Mouse (Mus musculus) cerebellum, adult 2 months (tissue): Measurements from ENCODE around the gene Dag1. TPM values are rescaled to one million over a fixed set of nuclear protein-coding genes. Genes with fewer than 3 reads are reported as not detected.

Source experiments
- DNase-seq, 2 experiments: peaks; one replicate each; pipeline ENCODE4 v3.0.0; 2021
- H3K27ac ChIP-seq: fragments of 200-500 bp; 2 replicates; pipeline ENCODE4 v1.5.1; 2012; ENCODE audit warnings: low read length, control low read depth, inconsistent platforms; ENCODE audit not compliant: insufficient read depth
- H3K27me3 ChIP-seq: fragments of 200-500 bp; 2 replicates; pipeline ENCODE4 v1.6.1; 2012; ENCODE audit warnings: inconsistent platforms, mild to moderate bottlenecking, low read length, moderate library complexity; ENCODE audit not compliant: control insufficient read depth, insufficient read depth
- H3K4me1 ChIP-seq: fragments of 200-500 bp; 2 replicates; pipeline ENCODE4 v1.6.1; 2011; ENCODE audit warnings: low read length; ENCODE audit not compliant: control insufficient read depth, insufficient read depth
- H3K4me3 ChIP-seq: fragments of 200-500 bp; replicated peaks from 2 replicates; pipeline ENCODE3; 2011; ENCODE audit warnings: mild to moderate bottlenecking, low read depth, low read length, control low read depth; ENCODE audit not compliant: insufficient read depth
- CTCF ChIP-seq: fragments of 200-500 bp; IDR thresholded peaks from 2 replicates; pipeline ENCODE4 v1.5.1; 2011; ENCODE audit warnings: low read depth, mild to moderate bottlenecking, control low read depth, low read length, moderate library complexity, borderline replicate concordance; ENCODE audit not compliant: insufficient read depth
- POLR2A ChIP-seq: fragments of 200-500 bp; IDR thresholded peaks from 2 replicates; pipeline ENCODE4 v1.6.1; 2011; ENCODE audit warnings: low read length, control low read depth, borderline replicate concordance; ENCODE audit not compliant: insufficient read depth
- WGBS: fragments of 180-500 bp; shearing (Covaris S2); methylation state at CpG from one replicate; pipeline ENCODE4 v1.1.7; 2018; 5-methylcytosine and 5-hydroxymethylcytosine counted together
- polyA plus RNA-seq: library from polyadenylated mRNA; depleted of rRNA; stranded (reverse); fragments of >200 nt; gene quantifications from 2 replicates; pipeline ENCODE4 v1.2.3, GENCODE M21; 2012; rRNA removed

Gene Dag1
- polyA plus RNA-seq, 1 experiment = 33.8 TPM

DNA sequence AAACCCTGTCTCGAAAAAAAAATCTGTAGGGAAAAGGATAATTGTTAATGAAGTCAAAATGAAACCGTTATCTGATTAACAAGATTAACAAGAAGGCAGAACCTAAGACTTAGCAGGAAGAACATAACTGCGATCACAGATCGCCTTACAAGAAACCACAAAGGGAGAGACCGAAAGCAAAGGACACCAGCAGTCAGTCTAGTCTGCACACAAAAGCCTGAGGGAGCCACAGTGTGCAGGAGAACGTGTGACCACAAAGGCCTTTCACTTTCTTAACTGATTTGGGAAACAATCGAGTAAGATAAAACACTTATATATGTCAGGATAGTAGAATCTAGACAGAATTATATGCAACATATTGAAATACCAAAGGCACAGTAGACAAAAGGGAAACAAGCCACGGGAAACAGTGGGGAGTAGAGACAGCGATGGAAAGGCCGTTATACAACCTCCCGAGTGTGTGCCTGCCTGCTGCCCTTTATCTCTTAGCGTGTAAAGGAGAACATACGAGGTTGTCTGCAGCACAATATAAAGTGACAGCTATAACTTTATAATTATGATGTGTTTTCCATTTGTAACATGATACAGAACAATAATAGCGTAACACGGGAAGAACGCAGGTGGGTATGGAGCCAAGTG is 100.0 kb downstream of the Dag1 start:
- peak in 1 of 2 experiments; percentile 38 for DNase-seq
- no peak overlapping the region for H3K4me3 ChIP-seq
- no peak for TF ChIP-seq CTCF
- no peak for TF ChIP-seq POLR2A
- no peaks in the 10 kb centered on the region for H3K27me3 ChIP-seq
- 31% methylated on average over 16 of the region's 16 CpGs for WGBS
- H3K27ac ChIP-seq = peak overlapping the region; percentile 29; the same call in 1 of the 2 replicates
- H3K4me1 ChIP-seq = peaks cover 18% of the 10 kb centered on the region

DNA sequence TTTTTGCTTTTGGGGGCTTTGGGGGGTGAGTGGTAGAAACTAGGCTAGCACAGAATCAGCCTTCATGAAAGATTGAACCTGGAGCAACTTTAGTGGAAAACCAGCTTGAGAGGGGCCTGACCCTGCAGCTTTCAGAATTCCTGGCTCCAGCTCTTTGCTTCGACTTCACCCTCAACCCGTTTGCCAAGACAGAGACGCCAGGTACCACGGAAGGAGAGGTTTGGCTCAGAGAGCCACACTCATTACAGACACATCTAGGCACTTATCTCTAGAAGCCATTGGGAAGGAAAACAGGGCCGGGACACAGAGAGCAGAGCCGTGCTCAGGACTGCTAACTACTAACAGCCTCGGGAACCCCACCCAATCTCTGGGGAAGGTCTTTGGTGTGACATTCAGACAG is 105.9 kb downstream of the Dag1 start:
- 7% methylated on average over 7 of the region's 7 CpGs for WGBS
- H3K27ac ChIP-seq = peak overlapping the region; percentile 88
- peaks cover 57% of the 10 kb centered on the region for H3K4me1 ChIP-seq
- peak; percentile 72 to 83 for DNase-seq
- H3K27me3 ChIP-seq = no peaks in the 10 kb centered on the region
- no peak overlapping the region for H3K4me3 ChIP-seq
- TF ChIP-seq POLR2A (no peak), CTCF (no peak)

DNA sequence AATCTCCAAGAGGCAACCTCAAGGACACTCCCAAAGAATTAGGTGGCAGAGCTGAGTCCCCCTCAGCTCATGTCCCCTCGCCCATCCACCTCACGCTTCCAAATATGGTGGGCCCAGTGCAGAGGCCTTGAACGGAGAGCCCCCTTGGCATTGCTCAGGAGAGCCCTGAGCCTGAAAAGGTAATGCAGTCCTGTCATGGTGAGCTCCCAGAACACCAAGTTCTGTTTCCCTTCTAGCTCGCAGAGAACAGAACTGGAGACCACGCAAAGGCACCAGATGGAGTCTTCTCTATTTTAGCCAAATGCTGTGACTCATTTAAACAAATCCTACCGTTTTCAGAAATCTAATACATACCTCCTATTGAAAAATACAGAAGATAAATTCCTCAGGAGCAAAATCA is 106.3 kb downstream of the Dag1 start:
- Histone ChIP-seq H3K4me1 (peaks cover 61% of the 10 kb centered on the region), H3K4me3 (no peak overlapping the region), H3K27me3 (no peaks in the 10 kb centered on the region), H3K27ac (peak overlapping the region; percentile 98)
- TF ChIP-seq CTCF = no peak
- peak; percentile 23; the same call in 1 of the 2 replicates for TF ChIP-seq POLR2A
- WGBS = 32% methylated on average over 6 of the region's 6 CpGs
- peak; percentile 73 to 85 for DNase-seq

DNA sequence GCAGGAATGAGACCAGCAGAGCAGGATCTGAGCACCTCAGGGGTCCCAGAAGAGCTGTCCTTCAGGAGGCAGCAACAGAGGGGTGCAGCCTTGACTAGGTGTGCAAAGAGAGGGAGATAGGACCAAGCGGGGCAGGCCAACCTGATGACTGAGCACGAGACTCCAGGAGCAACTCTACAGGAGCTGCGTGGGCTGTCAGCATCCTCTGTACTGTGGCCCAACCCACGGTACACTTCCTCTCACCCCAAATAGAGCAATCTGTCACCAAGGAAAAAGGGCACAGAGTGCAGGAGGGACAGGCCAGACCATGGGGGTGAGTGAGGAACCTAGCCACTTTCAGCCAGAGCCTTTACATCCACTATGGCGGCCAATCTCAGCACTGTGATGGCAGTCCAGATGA is 107.0 kb downstream of the Dag1 start:
- H3K27ac ChIP-seq = peak overlapping the region; percentile 98
- WGBS = 17% methylated on average over 5 of the region's 5 CpGs

DNA sequence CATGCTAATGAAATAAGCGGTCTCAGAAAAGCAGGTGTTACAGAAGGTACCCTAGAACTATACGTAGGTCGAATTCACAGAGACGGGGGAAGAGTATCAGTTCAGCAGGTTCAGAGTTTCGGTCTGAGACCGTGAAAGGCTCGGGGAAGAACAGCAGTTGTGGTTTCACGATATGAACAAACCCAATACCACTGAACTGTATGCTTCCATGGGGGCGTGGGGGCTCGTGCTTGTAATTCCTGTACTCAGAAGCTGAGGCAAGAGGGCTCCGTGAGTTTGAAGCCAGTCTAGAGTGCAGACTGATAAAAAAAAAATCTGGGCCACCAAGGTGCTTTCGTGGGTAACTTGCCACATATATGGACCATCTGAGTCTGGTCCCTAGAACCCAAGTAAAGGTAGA is 108.9 kb downstream of the Dag1 start:
- H3K27ac ChIP-seq = peak overlapping the region; percentile 91
- TF ChIP-seq CTCF = no peak
- no peak for TF ChIP-seq POLR2A
- H3K4me1 ChIP-seq = peaks cover 69% of the 10 kb centered on the region
- DNase-seq = peak in 1 of 2 experiments; percentile 37
- H3K4me3 ChIP-seq = no peak overlapping the region
- WGBS = 64% methylated on average over 12 of the region's 12 CpGs
- no peaks in the 10 kb centered on the region for H3K27me3 ChIP-seq

More for the DNA sequence above, 107.0 kb downstream of the Dag1 start:
- TF ChIP-seq CTCF (no peak), POLR2A (0 out of 2 replicates have a peak, but pooled peaks have one; percentile 21)
- no peak overlapping the region for H3K4me3 ChIP-seq
- H3K4me1 ChIP-seq = peaks cover 65% of the 10 kb centered on the region
- DNase-seq = peak; percentile 75 to 88
- no peaks in the 10 kb centered on the region for H3K27me3 ChIP-seq

Other genes starting within 250 kb of the Dag1 start
- 16.5 and 28.7 TPM in 2 replicates for gene Gmppb, start 214.7 kb downstream of the Dag1 start, polyA plus RNA-seq
- 2.7 TPM in 2 replicates for gene Amigo3, start 210.8 kb downstream of the Dag1 start, polyA plus RNA-seq
- gene Mst1, start 183.5 kb downstream of the Dag1 start, polyA plus RNA-seq = 0.13 TPM in 1 of 2 replicates, not detected in the other
- 184 and 213 TPM in 2 replicates for gene Rnf123, start 180.6 kb downstream of the Dag1 start, polyA plus RNA-seq
- 69.6 and 83.5 TPM in 2 replicates for gene Apeh, start 169.4 kb downstream of the Dag1 start, polyA plus RNA-seq
- gene Bsn, start 73.6 kb downstream of the Dag1 start, polyA plus RNA-seq = 70.0 and 77.6 TPM in 2 replicates
- 94.1 and 97.5 TPM in 2 replicates for gene Nicn1, start 26.5 kb upstream of the Dag1 start, polyA plus RNA-seq
- gene Amt, start 32.9 kb upstream of the Dag1 start, polyA plus RNA-seq = 63.2 and 64.2 TPM in 2 replicates
- gene Rhoa, start 42.2 kb upstream of the Dag1 start, polyA plus RNA-seq = 198 and 201 TPM in 2 replicates
- 55.2 and 58.9 TPM in 2 replicates for gene Tcta, start 42.2 kb upstream of the Dag1 start, polyA plus RNA-seq
- 247 and 249 TPM in 2 replicates for gene Gpx1, start 74.9 kb upstream of the Dag1 start, polyA plus RNA-seq
- 97.5 and 104 TPM in 2 replicates for gene Usp4, start 83.9 kb upstream of the Dag1 start, polyA plus RNA-seq
- gene 1700102P08Rik, start 128.8 kb upstream of the Dag1 start, polyA plus RNA-seq = 1.3 and 1.7 TPM in 2 replicates
- 0.13 and 0.17 TPM in 2 replicates for gene Ccdc36, start 164.5 kb upstream of the Dag1 start, polyA plus RNA-seq
- not detected in 2 replicates for gene BC048562, start 172.5 kb upstream of the Dag1 start, polyA plus RNA-seq
- gene Ccdc71, start 196.6 kb upstream of the Dag1 start, polyA plus RNA-seq = 23.4 and 27.6 TPM in 2 replicates
- gene Klhdc8b, start 197.6 kb upstream of the Dag1 start, polyA plus RNA-seq = 36.2 and 47.1 TPM in 2 replicates
- 31.0 and 34.2 TPM in 2 replicates for gene Lamb2, start 215.8 kb upstream of the Dag1 start, polyA plus RNA-seq
- gene Usp19, start 226.6 kb upstream of the Dag1 start, polyA plus RNA-seq = 192 and 212 TPM in 2 replicates
- gene Qars, start 243.7 kb upstream of the Dag1 start, polyA plus RNA-seq = 99.4 and 107 TPM in 2 replicates